Mouse (Mus musculus) kidney, adult 18-20 months (tissue): ENCODE results near the gene Cfap45.

Source experiments
- DNase-seq: peaks from one replicate; pipeline ENCODE4 v3.0.0; 2021

Gene Cfap45

DNA sequence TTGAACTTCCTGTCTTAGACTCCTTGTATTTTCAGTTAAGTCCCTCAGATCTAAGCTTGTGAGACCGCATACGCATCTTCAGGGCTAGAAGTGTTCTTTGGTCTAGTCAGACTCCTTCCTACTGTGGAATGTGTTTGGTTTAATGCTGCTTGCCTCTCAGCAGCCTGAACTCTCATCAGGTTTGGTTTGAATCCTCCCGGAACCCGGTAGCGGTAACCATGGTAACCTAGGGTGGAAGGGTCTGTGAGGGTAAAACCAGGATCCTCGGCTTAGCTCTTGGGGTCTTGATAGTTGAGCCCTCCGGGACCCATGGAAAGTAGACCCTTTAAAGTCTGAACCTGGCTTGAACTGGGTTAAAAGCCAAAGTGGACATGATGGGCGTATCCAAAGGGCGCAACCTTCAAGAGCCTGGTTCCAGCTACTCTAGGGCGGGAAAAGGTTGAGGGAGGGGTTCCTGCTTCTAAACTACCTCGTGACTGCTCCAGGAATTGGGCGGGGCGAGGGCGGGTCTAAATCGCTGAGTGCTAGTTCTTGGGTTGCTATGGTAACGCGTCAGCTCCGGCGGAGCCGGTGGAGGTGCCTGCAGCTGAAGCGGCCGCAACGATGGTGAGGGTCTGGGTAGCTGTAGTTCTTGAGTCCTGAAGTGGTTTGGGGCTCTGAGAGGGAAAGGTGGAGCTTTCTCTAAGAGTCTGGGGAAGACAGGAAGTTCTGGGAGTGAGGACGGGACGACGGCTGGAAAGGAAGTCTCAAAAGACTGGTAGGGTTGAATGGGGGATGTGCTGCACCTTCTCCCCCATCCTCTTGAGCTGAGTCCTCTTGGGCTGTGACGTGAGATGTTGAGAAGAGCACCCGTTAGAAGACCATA, at the start of gene Cfap45:
Gene Cfap45, plus strand, starts transcription at position 226 of the 865 bp plus-strand sequence.
- DNase-seq, result peak; percentile 82

DNA sequence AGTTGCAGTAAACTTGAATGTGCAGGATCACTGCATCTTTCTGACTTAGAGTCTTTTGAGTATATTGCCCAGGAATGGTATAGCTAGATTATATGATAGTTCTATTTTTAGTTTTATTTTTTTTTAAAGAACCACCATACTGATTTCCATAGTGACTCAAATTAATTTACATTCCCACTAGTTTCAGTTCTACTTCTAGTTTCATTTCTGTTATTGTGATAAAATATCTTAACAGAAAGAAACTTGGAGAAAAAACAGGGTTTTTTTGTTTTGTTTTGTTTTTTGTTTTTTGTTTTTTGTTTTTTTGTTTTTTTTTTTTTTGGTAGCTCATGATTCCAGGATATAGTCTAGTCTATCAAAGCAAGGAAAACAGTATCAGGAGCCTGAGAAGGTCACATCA, 47.7 kb upstream of the Cfap45 start:
- no peak for DNase-seq

DNA sequence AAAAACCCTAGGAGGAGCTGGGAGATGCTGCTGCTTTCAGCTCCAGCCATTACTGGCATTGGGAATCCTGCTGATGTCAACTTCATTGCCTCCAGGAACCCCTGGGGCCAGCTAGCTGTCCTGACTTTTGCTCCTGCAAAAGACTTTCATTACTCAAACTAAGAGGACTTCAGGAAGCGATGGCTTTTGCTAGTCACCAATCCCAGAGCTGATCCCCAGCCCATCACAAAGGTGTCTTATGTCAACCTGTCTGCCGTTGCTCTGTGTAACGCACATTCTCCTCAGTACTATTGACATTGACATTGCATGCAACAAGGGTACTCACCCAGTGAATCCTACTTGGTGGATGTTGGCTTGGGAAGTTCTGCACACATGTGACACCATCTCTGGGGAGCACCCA, 46.4 kb upstream of the Cfap45 start:
- no peak for DNase-seq

DNA sequence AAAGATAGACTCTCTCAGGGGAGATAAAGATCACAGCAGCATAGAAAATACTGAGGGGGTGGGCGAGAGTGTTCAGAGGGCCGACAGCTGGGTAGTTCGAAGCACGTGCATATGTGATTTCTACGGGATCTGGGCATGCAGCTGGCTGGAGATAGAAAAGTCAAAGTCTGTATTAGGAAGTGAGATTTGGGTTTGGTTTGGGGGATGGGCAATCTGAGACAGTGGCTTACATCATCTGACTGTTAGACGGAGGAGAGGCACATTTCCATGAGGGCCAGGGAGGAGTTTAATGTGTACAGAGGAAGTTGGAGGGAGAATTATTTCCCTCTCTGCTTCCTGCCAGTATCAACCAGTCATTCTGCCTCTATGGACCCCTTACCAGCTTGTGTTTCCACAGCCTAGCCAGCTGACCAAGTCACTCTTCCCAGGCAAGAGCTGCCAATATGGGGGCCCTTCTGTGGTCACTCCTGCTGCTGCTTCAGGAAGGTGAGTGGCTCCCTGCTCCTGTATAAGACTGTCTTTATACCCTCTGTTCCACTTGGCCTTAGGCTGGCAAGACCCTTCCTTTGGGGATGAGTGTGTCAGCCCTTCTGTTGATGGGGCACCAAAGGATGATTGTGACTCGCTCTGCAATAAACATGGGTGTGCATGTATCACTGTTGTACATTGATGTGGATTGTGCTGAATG, 45.4 kb upstream of the Cfap45 start, which contains the start of gene Slamf9:
Gene Slamf9, plus strand, starts transcription at position 305 of the 688 bp plus-strand sequence.
- DNase-seq, result no peak

DNA sequence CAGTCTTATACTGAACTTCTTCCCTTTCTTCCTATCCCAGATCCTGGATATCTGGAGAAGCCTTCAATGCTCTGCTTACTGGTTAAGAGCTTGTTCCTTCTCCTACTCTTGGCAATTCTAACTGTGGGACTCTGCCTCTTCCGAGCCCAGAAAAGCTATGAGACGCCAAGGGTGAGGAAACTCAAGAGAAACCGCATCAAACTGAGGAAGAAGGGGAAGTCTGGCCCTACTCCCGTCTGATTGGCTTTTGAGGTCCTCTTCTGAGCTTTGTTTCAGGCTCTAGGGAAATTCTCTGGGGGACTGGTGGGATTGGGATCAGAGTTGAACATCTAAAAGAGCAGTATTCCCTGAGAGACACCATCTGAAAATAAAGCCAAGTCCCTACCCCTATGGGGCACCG, 42.6 kb upstream of the Cfap45 start:
- no peak for DNase-seq

DNA sequence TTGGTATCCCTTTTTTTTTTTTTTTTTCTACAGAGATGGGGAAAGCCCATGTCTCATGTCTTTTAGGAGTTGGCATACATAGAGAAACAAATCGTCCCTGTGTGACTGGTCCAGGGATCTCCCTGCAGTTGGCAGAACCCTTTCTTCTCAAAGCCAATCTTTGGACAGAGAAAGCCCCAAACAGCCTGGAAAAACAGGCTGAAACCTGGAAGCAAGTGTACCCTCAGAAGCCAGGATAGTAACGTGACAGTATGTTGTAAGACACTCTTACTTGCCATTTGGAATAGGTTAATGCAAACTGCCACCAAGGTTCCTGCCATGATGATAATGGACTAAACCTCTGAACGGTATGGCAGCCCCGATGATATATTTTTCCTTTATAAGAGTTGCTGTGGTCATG, 40.2 kb upstream of the Cfap45 start:
- no peak for DNase-seq

DNA sequence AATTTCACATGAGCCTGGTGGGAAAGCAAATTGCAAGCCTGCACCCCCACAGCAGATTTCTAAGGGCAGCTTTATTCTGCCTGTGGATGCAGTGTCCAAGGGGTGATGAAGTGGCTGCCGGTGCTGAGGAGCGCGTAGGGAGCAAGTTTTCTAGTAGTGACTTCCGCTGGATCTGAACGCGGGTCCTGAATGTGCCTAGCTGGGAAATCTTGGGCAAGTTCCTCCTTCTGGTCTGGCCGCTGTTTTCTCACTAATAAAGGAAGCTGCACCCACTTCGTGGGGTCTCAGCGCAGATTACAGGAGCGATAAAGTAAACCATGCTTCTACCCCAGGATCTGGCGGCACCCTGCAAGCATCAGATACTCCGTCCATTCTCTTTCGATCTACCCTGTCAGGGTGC, 39.5 kb upstream of the Cfap45 start:
- no peak for DNase-seq

DNA sequence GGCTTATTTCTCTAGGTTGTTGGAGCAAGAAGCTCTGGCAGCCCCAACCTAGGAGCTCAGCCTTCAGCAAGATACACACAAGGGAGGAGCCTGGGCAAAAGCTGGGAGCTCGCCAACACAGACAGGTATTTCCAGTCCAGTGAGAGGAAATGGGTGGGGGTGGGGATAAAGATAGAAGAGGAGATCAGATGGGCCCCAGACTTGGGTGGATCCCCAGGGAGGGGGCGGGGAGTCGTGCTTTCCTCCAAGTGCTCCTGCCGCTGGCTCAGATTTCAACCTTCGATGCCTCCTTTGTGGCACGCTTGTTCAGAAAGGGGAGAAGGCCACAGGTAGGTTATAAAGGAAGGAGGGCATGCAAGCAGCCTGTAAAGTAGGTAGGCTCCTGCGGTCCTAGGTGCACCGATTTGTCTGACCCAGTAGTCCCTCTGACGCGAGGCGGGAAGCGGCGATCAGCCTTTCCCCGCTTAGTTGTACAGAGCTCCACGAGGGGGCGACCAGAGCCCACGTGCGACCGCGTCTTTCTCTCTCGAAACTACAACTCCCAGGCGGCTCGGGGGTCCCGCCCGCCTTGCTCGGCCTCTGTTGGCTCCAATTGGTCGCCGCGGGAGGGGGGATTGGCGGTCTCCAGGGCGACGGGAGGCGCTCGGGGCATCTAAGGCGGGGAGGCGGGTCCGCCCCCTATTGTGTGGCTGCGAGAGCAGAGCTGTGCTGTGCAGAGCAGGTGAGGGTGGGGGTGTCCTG, 38.9 kb upstream of the Cfap45 start, which contains the start of gene Igsf9:
Gene Igsf9, plus strand, starts transcription at position 249 of the 741 bp plus-strand sequence.
- DNase-seq, result peak; percentile 86

DNA sequence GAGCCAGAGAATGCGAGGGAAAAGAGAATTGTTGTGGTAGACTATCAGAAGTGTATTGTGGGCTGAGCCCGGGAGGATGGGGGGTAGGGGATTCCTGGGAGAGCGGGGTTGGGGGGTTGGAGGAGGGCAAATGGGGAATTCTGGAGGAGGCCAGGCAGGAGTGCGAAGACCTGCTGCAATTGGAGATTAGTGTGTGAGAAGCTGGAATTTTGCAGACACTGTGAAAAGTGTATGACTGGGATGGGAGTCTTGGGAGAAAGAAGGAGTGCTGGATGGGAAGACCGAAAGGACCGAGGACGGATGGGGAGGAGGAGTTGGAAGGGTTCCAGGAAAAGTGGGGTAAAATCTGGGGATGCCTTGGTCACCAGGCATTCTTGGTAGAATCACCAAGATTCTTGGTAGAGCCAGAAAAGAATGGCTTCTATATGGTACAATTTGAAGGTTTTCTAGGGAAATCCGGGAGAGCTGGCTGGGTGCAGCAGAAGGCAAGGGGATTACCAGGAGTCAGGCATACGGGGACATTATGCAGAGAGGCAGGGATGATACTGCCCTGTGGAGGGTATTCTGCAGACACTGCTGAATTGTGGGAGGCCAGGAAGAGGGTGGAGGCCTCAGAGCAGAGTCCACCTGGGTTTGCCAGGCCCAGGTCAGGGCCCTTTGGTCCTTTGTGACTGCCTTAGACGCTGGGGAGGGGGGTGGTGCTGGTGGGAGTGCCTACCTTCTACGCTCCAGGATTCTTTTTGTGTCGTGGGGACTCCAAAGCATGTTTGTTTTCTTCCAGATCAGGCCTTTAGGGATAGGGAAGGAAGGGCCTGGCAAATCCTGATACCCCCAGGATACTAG, 37.9 kb upstream of the Cfap45 start:
- DNase-seq, result peak; percentile 47

DNA sequence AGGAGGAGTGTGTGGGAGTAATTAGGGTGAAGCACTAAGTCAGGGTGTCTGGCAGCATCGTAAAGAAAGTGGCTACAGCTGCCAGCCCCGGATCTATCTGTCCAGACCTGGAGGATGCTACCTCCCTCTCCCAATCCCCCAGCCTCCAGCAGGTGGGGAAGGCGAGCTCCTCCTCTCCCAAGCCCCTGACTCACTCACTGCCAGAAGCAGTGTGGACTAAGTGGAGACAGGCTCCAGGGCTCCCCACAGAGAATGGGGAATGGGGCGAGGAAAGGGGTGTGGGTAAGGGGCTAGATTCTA, 37.3 kb upstream of the Cfap45 start:
- no peak for DNase-seq

DNA sequence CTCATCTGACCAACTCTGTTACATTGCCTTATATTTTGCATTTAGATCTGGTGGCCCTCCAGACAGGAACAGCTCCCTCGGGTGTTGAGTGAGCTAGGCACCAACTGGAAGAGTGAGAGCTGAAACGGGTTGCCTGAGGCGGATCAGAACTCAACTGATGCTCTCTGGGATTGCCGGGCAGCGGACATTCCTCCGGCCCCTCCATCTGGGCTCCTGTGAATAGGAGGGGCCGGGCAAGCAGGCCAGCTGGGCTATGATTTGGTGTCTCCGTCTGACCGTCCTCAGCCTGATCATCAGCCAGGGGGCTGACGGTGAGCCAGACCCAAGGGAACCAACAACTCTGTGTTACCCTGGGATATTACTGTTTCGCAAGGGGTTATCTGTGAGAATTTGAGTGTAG, 36.4 kb upstream of the Cfap45 start:
- no peak for DNase-seq

DNA sequence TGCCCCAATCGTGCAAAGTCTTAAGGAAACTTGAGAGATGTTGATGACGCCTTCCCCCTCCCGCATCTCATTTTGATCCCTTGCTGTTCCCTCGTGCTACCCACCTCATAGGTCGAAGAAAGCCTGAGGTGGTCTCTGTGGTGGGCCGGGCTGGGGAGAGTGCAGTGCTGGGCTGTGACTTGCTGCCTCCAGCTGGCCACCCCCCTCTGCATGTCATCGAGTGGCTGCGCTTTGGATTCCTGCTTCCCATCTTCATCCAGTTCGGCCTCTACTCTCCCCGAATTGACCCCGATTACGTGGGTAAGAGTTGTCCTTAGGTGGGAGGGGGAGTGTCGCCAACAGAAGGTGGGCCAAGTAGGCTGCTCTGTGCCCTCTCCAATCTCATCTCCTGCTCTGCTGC, 35.9 kb upstream of the Cfap45 start:
- no peak for DNase-seq

DNA sequence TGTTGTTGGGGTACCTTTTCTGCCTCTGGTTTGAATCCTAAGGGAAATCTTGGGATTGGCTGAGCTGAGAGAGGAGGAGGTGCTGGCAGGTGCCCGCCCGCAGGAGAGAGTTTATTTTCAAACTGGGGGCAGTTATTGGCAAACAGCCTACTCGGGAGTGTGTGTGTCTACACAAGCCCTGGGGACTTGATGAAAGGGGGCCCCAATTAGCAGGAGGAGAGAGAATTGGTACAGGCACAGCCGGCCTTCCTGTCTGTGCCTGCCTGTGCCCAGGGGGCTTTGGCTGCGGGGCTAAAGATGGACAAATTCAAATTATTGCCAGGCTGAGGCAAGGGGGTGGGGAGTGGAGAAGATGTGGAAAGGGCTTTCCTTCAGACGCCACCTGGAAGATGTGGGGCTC, 34.8 kb upstream of the Cfap45 start:
- no peak for DNase-seq

DNA sequence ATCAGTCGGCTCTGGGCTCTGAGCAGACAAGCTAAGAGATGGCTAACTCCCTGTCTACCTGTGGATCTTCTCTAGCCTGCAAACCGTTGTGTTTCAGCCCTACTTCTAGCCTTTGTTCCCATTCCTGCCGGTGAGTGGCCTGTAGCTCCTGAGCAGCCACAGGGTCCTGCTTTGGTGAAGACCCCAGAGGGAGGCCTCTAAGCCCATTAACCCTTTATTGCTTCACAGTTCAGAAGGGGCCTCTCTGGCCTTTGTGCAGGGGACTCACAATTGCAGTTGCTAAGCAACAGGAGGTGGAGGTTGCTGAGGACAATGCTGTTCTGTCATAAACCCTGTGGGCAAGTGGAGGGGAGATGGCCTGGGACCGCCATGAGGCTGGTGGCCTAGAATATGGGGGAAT, 34.4 kb upstream of the Cfap45 start:
- DNase-seq, result no peak

DNA sequence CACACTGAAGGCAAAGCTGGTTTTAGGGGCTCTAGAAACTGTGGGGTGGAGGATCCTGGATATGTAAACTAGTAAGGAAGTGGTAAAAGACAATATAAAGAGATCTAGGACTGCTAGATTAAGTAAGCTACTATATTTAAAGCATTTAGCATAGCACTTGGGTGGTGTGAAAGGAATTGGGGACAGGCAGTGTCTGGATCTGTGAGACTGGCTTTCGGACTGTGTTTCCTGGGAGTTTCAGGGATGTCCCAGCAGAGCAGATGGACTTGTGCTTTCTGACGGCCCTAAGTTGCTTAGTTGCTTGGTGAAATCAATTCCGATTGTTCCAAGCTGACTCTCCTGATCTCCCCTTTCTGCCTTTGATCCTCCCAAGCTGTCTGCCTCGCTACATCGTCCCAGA, 34.0 kb upstream of the Cfap45 start:
- DNase-seq, result no peak

DNA sequence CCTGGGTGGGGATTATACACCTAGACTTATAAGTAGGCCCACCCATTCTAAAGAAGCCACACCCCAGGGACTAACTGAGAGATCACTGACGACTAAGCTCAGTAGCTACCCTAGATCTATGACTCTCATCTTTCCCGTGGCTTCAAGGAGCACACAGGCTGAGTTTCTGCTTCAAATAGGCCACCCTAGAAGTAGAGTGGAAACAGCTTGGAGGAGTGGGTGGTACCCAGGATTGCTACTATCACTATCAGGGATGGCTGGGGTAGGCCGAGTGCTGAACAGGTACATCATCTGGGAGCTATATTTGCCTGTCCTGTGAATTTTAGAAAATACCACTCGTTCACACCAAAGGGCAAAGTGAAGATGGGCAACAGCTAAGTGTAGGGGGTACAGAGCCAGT, 32.7 kb upstream of the Cfap45 start:
- no peak for DNase-seq

DNA sequence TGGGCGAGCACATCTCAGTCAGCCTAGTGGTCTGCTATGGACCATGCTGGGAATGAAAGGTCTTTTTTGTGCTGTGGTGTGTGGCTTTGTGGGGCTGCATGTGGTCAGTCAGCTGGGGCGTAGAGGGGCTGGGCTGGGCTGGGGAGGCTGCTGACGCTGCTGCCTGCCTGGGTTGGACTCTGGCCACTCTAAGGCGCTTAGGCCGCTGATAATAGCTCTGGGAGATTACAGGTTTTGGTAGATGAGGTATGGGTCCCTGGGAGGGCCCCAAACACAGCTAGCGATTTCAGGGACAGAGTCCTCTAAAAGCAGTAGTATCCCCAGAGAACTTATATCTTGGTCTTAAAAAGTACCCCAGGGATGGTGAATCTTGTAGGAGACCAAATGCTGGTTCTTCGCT, 31.8 kb upstream of the Cfap45 start:
- DNase-seq, result no peak

DNA sequence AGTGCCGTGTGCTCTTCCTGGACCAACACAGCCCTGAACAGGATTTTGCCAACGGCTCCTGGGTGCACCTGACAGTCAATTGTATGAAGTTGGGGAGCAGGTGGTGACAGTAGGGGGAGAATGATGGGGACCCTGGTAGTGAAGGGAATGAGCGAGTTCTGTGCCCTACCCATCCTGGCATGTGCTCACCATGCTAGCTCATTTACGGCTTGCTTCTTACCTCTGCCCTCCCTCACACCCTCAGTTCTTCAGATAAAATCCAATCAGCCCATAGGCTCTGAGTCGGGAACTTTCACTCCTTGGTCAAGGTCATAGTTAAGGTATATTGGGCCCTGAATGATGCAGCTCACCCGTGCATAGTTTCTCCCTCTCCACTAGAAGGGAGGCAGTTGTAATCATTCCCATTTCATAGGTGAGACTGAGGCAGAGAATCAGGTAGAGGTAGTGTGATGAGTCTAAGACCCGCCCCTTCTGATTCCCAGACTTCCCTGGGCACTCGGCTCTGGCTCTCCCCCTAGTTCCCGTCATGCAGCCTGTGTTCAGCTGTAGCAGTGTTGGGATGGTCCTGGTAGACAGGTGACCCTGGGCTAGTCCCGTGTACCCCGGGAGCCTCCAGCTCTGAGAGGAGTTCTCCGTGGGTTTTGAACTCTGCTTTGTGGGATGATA, 30.9 kb upstream of the Cfap45 start:
- DNase-seq, result no peak

DNA sequence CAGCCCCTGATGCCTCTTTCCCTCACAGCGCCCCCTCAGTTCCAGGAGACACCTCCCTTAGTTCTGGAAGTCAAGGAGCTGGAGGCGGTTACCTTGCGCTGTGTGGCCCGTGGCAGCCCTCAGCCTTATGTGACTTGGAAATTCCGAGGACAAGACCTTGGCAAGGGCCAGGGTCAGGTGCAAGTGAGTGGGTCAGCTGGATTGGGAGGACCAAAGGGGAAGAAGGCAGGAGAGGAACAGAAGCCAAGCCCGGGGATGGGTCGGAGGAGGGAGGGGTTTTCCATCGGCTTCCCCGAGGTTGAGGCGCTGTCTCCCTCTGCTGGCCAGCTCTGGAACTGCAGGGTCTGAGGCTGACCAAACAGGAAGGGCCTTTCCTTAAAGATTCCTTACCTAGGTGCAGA, 30.3 kb upstream of the Cfap45 start:
- peak; percentile 95 for DNase-seq

DNA sequence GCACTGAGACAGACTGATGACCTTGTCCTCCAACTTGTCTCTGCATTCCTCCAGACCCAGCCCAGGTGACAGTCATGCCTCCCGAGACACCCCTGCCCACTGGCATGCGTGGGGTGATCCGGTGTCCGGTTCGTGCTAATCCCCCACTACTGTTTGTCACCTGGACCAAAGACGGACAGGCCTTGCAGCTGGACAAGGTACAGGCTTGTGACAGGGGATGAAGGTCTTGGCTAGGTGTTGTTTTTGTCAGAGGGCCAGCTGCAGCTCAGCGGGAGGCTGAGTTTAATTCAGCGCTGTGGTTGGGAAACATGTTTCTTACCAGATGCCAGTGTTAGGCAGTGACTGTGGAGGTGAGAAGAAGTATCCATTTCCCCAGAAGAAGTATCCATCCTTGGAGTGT, 28.6 kb upstream of the Cfap45 start:
- DNase-seq, result no peak

DNA sequence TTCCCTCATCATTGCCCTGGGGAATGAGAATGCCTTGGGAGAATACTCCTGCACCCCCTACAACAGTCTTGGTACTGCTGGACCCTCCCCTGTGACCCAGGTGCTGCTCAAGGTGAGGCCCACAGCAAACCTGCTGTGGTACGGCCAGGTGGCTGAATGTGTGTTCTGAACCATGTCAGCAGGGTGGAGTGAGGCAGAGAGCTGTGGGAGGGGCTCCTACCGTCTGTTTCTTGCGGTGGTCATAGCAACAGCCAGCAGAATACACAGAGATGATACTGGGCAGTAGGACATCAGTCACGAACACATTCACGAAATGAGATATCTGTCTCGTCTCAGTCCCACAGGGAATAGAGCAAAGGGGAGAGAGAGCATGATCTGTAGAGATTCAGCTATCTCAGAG, 27.1 kb upstream of the Cfap45 start:
- no peak for DNase-seq

DNA sequence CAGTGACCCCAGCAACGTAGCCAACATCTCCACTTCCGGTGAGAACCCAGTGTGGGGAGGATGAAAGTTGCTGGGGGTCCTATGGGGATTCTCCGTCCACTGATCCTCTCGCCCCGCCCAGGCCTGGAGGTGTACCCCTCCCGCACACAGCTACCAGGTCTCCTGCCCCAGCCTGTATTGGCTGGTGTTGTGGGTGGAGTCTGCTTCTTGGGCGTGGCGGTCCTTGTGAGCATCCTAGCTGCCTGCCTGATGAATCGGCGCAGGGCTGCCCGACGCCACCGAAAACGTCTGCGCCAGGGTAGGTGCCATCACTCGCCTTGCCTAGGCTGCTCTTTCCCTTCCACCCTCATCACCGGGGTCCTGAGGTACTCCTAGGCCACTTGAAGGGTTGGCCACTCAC, 24.6 kb upstream of the Cfap45 start:
- DNase-seq, result no peak
